Mouse (Mus musculus) adrenal gland, postnatal 10 days (tissue): ENCODE results near the gene Foxb1. TPM values are rescaled to one million over a fixed set of nuclear protein-coding genes. Genes with fewer than 3 reads are reported as not detected.

Experiments used
- DNase-seq: peaks from one replicate; pipeline ENCODE4 v3.0.0; 2021; ENCODE audit warnings: mixed read lengths
- long read RNA-seq, 2 experiments: library from polyadenylated mRNA; stranded (forward); transcript quantifications; one replicate each; pipeline ENCODE4 v2.0.0; 2021
- total RNA-seq, 2 experiments: library from RNA; stranded (reverse); gene quantifications; 2 replicates each; pipeline ENCODE4 v1.2.3; 2021

Gene Foxb1
- not detected for total RNA-seq
- long read RNA-seq, experiment 1, result 0 reads
- long read RNA-seq, experiment 2, result 0 reads

GRCm38 (mm10) chr9:69760371-69761301 is at the start of gene Foxb1:
Foxb1 (minus strand) TSS chr9:69760940.
- DNase-seq, result no peak

GRCm38 (mm10) chr9:69790562-69790961 is 29.8 kb upstream of the Foxb1 start:
- DNase-seq, result peak; percentile 24

- DNase-seq, result no peak
These were observed 19.3 kb upstream of the Foxb1 start for GRCm38 (mm10) chr9:69779996-69780395.

- no peak for DNase-seq
These were observed 9.3 kb upstream of the Foxb1 start for GRCm38 (mm10) chr9:69769949-69770585.

GRCm38 (mm10) chr9:69769091-69769948 is 8.6 kb upstream of the Foxb1 start:
- no peak for DNase-seq

- DNase-seq, result no peak
These were observed 7.6 kb upstream of the Foxb1 start for GRCm38 (mm10) chr9:69768136-69768875.

- no peak for DNase-seq
These were observed 6.7 kb upstream of the Foxb1 start for GRCm38 (mm10) chr9:69767421-69767820.

- DNase-seq, result no peak
These were observed 6.2 kb upstream of the Foxb1 start for GRCm38 (mm10) chr9:69766936-69767335.

GRCm38 (mm10) chr9:69766301-69766700 is 5.6 kb upstream of the Foxb1 start:
- no peak for DNase-seq

GRCm38 (mm10) chr9:69765483-69766050 is 4.8 kb upstream of the Foxb1 start:
- DNase-seq, result no peak

- no peak for DNase-seq
These were observed 4.1 kb upstream of the Foxb1 start for GRCm38 (mm10) chr9:69764586-69765482.

GRCm38 (mm10) chr9:69763681-69764585 is 3.2 kb upstream of the Foxb1 start:
- DNase-seq, result no peak

- no peak for DNase-seq
These were observed 2.0 kb upstream of the Foxb1 start for GRCm38 (mm10) chr9:69762703-69763102.

GRCm38 (mm10) chr9:69762221-69762620 is 1.5 kb upstream of the Foxb1 start:
- DNase-seq, result no peak

- no peak for DNase-seq
These were observed 829 bp upstream of the Foxb1 start for GRCm38 (mm10) chr9:69761569-69761968.

GRCm38 (mm10) chr9:69759721-69760221 is 969 bp downstream of the Foxb1 start:
- no peak for DNase-seq

- DNase-seq, result no peak
These were observed 1.7 kb downstream of the Foxb1 start for GRCm38 (mm10) chr9:69758946-69759615.

GRCm38 (mm10) chr9:69758506-69758905 is 2.2 kb downstream of the Foxb1 start:
- DNase-seq, result no peak
